Mouse (Mus musculus) cerebellum, adult 2 months (tissue): ENCODE data around the gene Trim2. TPM values are rescaled to one million over a fixed set of nuclear protein-coding genes. Genes with fewer than 3 reads are reported as not detected.

ENCODE experiments used
- DNase-seq, 2 experiments: peaks; one replicate each; pipeline ENCODE4 v3.0.0; 2021
- H3K27ac ChIP-seq: fragments of 200-500 bp; 2 replicates; pipeline ENCODE4 v1.5.1; 2012; ENCODE audit warnings: low read length, control low read depth, inconsistent platforms; ENCODE audit not compliant: insufficient read depth
- H3K27me3 ChIP-seq: fragments of 200-500 bp; 2 replicates; pipeline ENCODE4 v1.6.1; 2012; ENCODE audit warnings: inconsistent platforms, mild to moderate bottlenecking, low read length, moderate library complexity; ENCODE audit not compliant: control insufficient read depth, insufficient read depth
- H3K4me1 ChIP-seq: fragments of 200-500 bp; 2 replicates; pipeline ENCODE4 v1.6.1; 2011; ENCODE audit warnings: low read length; ENCODE audit not compliant: control insufficient read depth, insufficient read depth
- H3K4me3 ChIP-seq: fragments of 200-500 bp; replicated peaks from 2 replicates; pipeline ENCODE3; 2011; ENCODE audit warnings: mild to moderate bottlenecking, low read depth, low read length, control low read depth; ENCODE audit not compliant: insufficient read depth
- CTCF ChIP-seq: fragments of 200-500 bp; IDR thresholded peaks from 2 replicates; pipeline ENCODE4 v1.5.1; 2011; ENCODE audit warnings: low read depth, mild to moderate bottlenecking, control low read depth, low read length, moderate library complexity, borderline replicate concordance; ENCODE audit not compliant: insufficient read depth
- POLR2A ChIP-seq: fragments of 200-500 bp; IDR thresholded peaks from 2 replicates; pipeline ENCODE4 v1.6.1; 2011; ENCODE audit warnings: low read length, control low read depth, borderline replicate concordance; ENCODE audit not compliant: insufficient read depth
- WGBS: fragments of 180-500 bp; shearing (Covaris S2); methylation state at CpG from one replicate; pipeline ENCODE4 v1.1.7; 2018; 5-methylcytosine and 5-hydroxymethylcytosine counted together
- polyA plus RNA-seq: library from polyadenylated mRNA; depleted of rRNA; stranded (reverse); fragments of >200 nt; gene quantifications from 2 replicates; pipeline ENCODE4 v1.2.3, GENCODE M21; 2012

Gene Trim2
- polyA plus RNA-seq, 1 experiment = 120 TPM

- H3K27ac ChIP-seq = no peak overlapping the region
- 26% methylated on average over 10 of the region's 10 CpGs for WGBS
- H3K4me3 ChIP-seq = no peak overlapping the region
- no peak for DNase-seq
- no peak for TF ChIP-seq CTCF
- TF ChIP-seq POLR2A = no peak
- H3K27me3 ChIP-seq = no peaks in the 10 kb centered on the region
- peaks cover 2% of the 10 kb centered on the region; the same call in 1 of the 2 replicates for H3K4me1 ChIP-seq
Observed at GRCm38 (mm10) chr3:84281936-84282371, 24.7 kb downstream of the Trim2 start.

GRCm38 (mm10) chr3:84278809-84279208, 27.9 kb downstream of the Trim2 start:
- no peak overlapping the region for H3K27ac ChIP-seq
- DNase-seq = no peak
- no peak for TF ChIP-seq POLR2A
- no peak for TF ChIP-seq CTCF
- no peak overlapping the region for H3K4me3 ChIP-seq
- H3K27me3 ChIP-seq = no peaks in the 10 kb centered on the region
- 75% methylated on average over 4 of the region's 4 CpGs for WGBS
- H3K4me1 ChIP-seq = no peaks in the 10 kb centered on the region

- Histone ChIP-seq H3K4me1 (no peaks in the 10 kb centered on the region), H3K27me3 (no peaks in the 10 kb centered on the region), H3K4me3 (no peak overlapping the region), H3K27ac (no peak overlapping the region)
- WGBS = 87% methylated on average over 4 of the region's 4 CpGs
- no peak for TF ChIP-seq CTCF
- no peak for TF ChIP-seq POLR2A
- no peak for DNase-seq
Observed at GRCm38 (mm10) chr3:84275124-84275523, 31.6 kb downstream of the Trim2 start.

- WGBS = 79% methylated on average over 10 of the region's 10 CpGs
- Histone ChIP-seq H3K27me3 (no peaks in the 10 kb centered on the region), H3K4me1 (peaks cover 4% of the 10 kb centered on the region; the same call in 1 of the 2 replicates), H3K27ac (no peak overlapping the region), H3K4me3 (no peak overlapping the region)
- TF ChIP-seq CTCF = no peak
- no peak for TF ChIP-seq POLR2A
- no peak for DNase-seq
Observed at GRCm38 (mm10) chr3:84272293-84273015, 34.2 kb downstream of the Trim2 start.

- 92% methylated on average over 10 of the region's 10 CpGs for WGBS
- H3K4me1 ChIP-seq = peaks cover 4% of the 10 kb centered on the region; the same call in 1 of the 2 replicates
Observed at GRCm38 (mm10) chr3:84271794-84272193, 34.9 kb downstream of the Trim2 start.

GRCm38 (mm10) chr3:84271058-84271457, 35.6 kb downstream of the Trim2 start:
- Histone ChIP-seq H3K4me3 (no peak overlapping the region), H3K27me3 (no peaks in the 10 kb centered on the region), H3K27ac (no peak overlapping the region), H3K4me1 (peaks cover 4% of the 10 kb centered on the region; the same call in 1 of the 2 replicates)
- DNase-seq = no peak
- 84% methylated on average over 6 of the region's 6 CpGs for WGBS
- no peak for TF ChIP-seq CTCF
- no peak for TF ChIP-seq POLR2A

More at GRCm38 (mm10) chr3:84271794-84272193, 34.9 kb downstream of the Trim2 start:
- Histone ChIP-seq H3K27me3 (no peaks in the 10 kb centered on the region), H3K4me3 (no peak overlapping the region), H3K27ac (no peak overlapping the region)
- no peak for TF ChIP-seq CTCF
- TF ChIP-seq POLR2A = no peak
- DNase-seq = no peak

GRCm38 (mm10) chr3:84270624-84270995, 36.1 kb downstream of the Trim2 start:
- H3K27me3 ChIP-seq = no peaks in the 10 kb centered on the region
- WGBS = 52% methylated on average over 3 of the region's 3 CpGs
- TF ChIP-seq POLR2A (no peak), CTCF (no peak)
- no peak overlapping the region for H3K4me3 ChIP-seq
- H3K27ac ChIP-seq = no peak overlapping the region
- no peak for DNase-seq
- H3K4me1 ChIP-seq = peaks cover 4% of the 10 kb centered on the region; the same call in 1 of the 2 replicates
